Mouse (Mus musculus) layer of hippocampus, adult 9-10 months (tissue): ENCODE results near the gene Fblim1.

Source experiments
- DNase-seq: peaks from one replicate; pipeline ENCODE4 v3.0.0; 2022; ENCODE audit warnings: low spot score

The Fblim1 gene

DNA sequence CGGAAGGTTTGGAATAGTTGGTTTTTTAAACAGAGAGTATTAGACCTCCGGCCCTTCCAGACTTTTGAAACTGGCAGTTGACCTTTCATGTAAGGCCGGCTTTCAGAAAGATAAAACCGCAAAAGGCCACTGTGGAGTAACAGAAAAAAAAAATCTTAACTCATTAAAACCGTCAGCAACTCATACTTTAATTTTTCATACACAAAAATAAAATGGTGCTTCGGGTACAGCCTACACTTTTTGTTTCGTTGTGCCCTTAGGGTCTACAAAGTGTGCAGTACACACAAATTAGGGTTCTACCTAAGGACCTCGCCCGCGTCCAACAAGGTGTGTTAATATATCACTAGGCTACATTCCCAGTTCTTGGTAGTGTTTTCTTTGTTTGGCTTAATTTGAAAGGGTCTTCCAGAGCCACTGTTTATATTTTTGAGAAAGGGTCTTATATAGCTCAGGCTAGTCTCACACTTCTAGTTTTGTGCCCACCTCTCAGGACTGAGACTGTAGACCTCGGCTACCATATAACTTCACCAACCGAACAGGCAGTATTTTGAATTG lies 66.6 kb downstream of the Fblim1 start:
- no peak for DNase-seq

DNA sequence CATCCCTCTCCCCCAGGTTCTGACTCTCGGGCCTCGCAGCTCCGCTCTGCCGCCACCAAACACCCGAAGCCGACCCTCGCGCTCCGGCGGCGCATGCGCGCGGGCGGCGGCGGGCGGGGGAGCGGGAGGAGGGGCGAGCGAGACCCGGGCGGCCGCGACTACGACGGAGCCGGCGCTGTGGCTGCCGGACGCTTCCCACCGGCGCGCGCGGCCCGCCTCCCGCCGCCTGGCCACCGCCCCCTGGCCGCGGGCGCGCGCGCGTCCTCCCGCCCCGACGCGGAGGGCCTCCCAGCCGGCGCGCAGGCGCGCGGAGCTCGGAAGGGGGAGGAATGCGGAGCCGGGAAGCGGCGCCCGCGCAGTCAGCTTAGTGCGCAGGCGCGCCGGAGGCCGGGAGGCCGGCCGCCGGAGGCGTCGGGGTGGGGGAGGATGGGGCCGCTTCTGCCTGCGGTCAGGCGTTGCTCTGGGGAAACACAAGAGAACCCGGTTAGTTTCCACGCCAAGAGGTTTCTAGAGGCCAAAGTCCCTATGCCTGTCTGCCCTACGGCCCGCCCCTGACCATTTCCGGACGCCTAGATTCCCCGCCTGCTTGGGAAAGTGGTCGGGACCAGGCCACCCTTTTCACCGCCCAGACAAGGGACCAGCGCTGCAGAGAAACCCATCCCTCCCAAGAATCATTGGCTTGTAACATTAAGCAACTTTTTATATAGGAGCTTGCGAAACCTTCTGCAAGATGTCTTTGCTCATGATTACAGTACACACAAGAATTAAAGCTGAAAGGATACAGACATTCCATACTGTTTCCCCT lies 67.3 kb downstream of the Fblim1 start, which contains the start of gene Spen:
TSS of gene Spen (minus strand) at position 190 of the 805 bp plus-strand sequence.
- no peak for DNase-seq

DNA sequence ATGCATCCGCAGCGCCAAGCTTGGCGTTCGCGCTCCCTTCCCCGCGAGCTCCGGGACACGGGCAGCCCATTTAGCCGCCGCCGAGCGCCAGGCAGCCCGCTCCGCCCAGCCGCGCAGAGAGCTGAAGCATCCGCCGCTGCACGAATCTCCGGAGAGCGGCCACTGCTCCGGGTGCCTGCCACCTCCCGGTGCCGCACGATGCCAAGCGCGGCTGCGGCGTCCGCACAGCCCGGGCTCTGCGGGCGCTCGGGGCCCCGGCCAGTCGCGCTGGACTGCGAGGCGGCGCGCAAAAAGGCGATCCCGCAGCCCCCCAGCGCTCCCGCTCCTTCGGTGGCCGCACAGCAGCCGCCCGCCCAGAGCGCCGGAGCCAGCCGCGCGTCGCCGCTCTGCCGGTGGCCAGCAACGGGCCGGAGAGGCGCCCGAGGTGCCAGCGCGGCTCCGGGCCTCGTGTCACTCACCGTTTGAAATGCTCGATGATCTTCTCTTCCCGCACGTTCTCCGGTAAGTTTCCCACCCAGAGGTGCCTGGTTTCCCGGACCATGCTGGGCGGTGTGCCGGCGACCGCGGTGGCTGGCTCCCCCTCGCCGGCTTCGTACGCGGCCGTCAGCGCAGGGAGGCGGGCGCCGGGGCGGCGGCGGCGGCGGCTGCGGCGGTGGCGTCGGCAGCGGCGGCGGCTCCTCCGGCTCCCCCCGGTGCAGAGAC lies 68.0 kb downstream of the Fblim1 start:
- no peak for DNase-seq

DNA sequence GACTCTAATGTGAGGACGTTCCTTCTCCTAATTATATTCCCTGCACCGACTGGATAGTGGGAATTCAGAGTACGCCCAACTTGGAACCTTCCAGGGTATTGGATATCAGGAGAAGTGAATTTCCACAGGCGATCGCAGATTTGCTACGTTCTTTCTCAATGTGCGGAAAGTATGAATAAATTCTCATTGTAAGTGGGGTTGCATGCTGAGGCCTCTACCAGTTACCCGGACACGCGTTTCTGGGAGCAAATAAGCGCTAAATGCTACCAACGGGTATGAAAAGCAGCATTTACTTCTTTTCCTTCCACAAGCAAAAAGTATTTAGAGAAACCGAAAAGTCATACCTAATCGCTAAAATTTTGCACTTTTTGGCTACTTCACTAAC lies 68.7 kb downstream of the Fblim1 start:
- DNase-seq: no peak

DNA sequence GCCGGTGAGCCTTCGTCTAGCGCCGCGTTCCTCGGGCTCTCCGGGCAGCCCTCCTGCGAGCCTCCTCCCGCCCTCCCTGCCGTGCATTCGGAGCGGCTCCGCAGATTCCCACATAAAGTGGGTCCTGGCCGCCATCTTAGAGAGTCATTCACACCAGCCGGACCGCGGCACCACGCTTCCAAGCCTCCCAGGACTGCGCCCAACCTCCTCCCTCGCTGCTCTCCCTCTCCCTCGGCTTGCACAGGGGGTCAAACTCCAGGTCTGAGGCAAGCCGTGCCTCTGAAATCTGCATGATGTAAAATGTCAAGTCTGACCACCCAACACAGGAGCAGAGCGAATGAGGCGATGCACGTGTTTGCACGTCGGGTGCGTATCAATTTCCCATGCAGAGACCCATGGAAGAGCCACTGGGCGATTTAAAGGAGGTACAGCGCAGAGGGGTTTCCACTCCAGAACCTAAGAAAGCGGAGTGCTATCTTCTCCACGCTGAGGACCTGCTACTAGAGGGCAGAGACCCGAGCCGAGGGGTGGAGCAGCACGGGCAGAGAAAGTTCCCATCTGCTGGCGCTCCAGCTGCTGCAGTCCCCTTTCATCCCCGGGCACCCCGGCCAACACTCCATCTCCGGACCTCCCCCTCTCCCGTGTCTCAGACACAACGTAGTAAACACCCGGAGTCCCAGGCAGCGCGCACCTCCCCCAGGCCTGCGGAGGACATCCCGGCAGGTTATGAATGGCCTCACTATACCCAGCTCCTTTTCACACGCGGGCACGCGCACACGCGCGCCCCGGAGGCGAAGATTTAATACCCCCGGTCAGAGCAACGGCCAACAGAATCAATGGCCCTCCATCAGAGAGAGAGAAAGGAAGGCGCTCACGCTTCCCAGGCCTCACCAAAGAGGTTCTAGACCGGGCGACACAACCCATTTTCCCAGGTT lies 69.3 kb downstream of the Fblim1 start:
- no peak for DNase-seq

DNA sequence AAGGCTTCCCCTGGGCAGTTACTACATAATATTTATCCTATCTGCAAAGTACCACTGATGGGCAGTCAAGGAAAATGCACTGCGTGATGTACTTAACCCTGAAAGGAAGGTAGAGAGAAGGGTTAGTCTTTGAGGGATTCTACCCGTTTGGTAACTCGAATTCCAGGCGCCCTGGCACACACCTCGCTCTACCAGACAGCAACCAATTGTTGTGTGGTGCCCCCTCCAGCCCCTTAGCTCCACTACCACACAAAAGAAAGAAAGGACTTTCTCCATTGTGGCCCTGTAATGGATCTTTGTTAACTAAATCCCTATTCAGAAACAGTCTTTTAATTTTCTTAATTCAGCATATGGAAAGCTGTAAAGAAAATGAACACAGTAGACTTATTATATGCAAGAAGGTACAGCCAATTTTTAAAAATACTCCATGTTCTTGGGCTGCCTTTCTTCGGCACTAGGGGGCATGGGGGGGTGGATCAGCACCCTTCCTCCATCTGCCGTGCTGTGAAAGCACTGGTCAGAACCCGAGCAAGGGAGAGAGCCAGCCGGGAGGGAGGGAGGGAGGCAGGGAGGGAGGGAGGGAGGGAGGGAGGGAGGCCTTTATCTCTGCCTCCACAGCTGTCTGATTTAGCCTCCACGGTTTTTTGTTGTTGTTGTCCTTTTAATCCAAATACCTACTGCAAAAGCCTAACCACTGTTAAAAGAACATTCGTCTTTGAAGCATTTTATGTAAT lies 70.8 kb downstream of the Fblim1 start:
- DNase-seq: no peak

DNA sequence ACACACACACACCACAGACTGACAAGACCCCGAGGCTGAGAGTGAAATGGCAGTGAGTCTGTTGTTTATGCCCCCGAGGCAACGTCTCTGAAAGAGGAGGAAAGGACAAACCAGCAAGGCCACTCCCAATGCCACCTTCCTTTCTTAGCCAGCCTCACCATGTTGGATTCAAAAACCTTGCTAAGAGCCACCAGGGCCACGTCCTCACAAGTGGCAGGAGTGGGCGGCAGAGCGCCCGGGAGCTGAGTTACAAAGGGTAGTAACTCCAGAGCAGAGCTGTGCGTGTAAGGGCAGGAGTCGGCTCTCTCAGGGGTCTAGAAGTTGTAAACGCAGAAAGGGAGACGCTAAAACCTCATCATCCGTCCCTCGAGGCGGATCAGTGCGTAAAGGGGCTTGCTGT lies 74.9 kb downstream of the Fblim1 start:
- DNase-seq: no peak

DNA sequence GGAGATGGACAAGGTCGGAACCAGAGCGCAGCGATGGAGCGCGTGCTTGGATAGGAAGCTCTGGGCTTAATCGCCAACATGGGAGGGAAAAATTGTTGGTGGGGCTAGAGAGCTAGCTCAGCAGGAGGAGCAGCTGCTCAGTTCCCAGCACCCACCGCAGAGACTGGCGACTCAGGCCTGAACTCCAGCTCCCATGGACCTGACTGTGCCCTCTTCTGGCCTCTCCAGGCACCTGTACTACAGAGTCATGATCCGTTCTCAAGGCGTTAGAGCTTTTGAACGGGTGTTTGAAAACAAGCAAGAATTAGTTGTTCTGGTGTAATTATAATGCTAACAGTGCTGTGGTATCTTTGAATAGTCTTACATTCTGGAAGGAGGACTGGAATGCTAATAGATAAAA lies 77.0 kb downstream of the Fblim1 start:
- DNase-seq: no peak

DNA sequence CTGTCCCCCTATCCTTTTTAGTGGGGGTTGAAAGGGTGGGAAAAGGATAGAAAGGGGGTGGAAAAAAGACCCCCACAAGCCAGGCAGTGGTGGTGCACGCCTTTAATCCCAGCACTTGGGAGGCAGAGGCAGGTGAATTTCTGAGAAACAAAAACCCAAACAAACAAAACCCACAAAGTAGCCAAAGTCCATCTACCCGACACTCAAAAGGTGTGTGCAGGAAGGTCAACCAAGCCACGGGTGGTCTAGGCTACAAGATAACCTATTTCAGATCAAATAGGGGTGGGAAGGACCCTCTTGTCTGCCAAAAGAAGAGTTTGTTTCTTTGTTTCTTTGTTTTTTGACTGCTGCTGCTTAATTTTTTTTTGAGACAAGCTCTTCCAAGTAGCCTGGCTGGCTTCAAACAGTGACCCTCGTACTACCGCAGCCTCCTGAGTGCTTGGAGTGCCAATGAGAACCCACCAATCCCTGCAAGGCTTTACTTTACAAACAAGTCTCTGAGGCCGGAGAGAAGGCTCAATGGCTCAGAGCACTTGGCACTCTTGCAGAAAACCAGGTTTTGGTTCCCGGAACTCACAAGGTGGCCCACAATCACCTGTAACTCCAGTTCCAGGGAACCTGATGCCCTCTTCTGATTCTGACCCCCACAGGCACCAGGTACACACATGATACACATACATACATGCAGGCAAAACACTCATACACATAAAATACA lies 78.8 kb downstream of the Fblim1 start:
- no peak for DNase-seq
